Mouse (Mus musculus): ENCODE measurements around the gene Tha1. TPM values are rescaled to one million over a fixed set of nuclear protein-coding genes. Genes with fewer than 3 reads are reported as not detected.

Tha1 gene
- polyA plus RNA-seq, 1 experiment from 2014 or later, result 6.8 TPM

DNA sequence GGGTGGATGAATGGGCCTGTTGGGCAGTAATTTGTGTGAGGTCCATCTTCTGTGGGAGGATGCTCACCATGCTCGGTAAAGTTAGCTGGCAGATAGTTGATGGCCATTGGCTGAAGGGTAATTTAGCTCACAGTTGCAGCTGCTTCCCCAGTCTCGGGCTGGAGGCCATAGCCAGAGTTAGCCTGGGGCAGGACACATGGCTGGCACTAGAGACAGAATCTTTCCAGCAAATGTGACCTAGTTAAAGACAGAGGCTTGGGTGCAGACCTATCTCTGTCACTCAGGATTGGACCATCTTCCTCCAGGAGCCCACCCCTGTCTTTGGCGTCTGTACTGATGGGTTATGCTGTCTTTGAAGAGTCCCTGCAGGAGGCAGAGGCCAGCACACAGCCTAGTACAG lies 14.9 kb downstream of the Tha1 start:
- WGBS, result 49% methylated on average over 3 of the region's 3 CpGs
- Histone ChIP-seq H3K4me1 (ENCODE audit: control insufficient read depth, insufficient read depth, low read length) (no peaks in the 10 kb centered on the region), H3K4me2 (ENCODE audit: low read depth, low read length) (no peak overlapping the region), H3K27me3 (ENCODE audit: control insufficient read depth, insufficient read depth, low read length) (peaks cover 18% of the 10 kb centered on the region), H3K36me3 (ENCODE audit: control insufficient read depth, insufficient read depth, low read length) (peaks cover 21% of the 10 kb centered on the region), H3K4me3 (replicated peaks; ENCODE audit: low read length) (no peak overlapping the region), H3K9ac (ENCODE audit: low read length) (no peak overlapping the region), H3K9me3 (replicated peaks; ENCODE audit: control insufficient read depth, low read length) (no peaks in the 10 kb centered on the region), H3K27ac (ENCODE audit: low read length) (no peak overlapping the region)
- ATAC-seq (ENCODE audit: insufficient read depth, low FRiP score), result no peak

DNA sequence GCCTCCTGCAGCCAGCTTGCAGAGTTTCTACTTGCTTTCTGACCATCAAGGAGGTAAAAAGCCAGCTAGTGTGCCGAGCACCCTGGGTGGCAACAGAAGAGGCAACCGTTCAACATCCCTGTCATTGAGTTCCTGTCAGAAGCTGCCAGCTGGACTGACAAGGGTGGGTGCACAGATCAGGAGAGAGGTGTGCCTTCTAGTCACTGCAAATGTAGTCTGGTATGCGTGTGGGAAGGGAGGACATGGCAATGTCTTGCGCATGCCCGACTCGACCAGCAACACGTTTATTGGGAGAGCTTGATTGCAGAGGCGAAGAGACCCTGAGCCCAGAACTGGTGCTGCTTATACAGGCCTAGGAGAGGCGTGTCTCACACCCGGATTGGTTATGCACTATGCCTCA lies 15.8 kb downstream of the Tha1 start:
- H3K27ac ChIP-seq (ENCODE audit: low read length), result no peak overlapping the region
- H3K9ac ChIP-seq (ENCODE audit: low read length), result no peak overlapping the region
- H3K36me3 ChIP-seq (ENCODE audit: control insufficient read depth, insufficient read depth, low read length), result peaks cover 24% of the 10 kb centered on the region
- no peak overlapping the region for H3K4me2 ChIP-seq (ENCODE audit: low read depth, low read length)
- H3K27me3 ChIP-seq (ENCODE audit: control insufficient read depth, insufficient read depth, low read length), result peaks cover 18% of the 10 kb centered on the region
- H3K4me3 ChIP-seq (replicated peaks; ENCODE audit: low read length), result no peak overlapping the region
- no peaks in the 10 kb centered on the region for H3K9me3 ChIP-seq (replicated peaks; ENCODE audit: control insufficient read depth, low read length)
- no peak for ATAC-seq (ENCODE audit: insufficient read depth, low FRiP score)
- no peaks in the 10 kb centered on the region for H3K4me1 ChIP-seq (ENCODE audit: control insufficient read depth, insufficient read depth, low read length)
- 91% methylated on average over 10 of the region's 10 CpGs for WGBS

- Histone ChIP-seq H3K27me3 (ENCODE audit: control insufficient read depth, insufficient read depth, low read length) (peaks cover 13% of the 10 kb centered on the region), H3K27ac (ENCODE audit: low read length) (no peak overlapping the region), H3K4me2 (ENCODE audit: low read depth, low read length) (no peak overlapping the region), H3K4me3 (replicated peaks; ENCODE audit: low read length) (no peak overlapping the region), H3K36me3 (ENCODE audit: control insufficient read depth, insufficient read depth, low read length) (peaks cover 26% of the 10 kb centered on the region), H3K9me3 (replicated peaks; ENCODE audit: control insufficient read depth, low read length) (no peaks in the 10 kb centered on the region), H3K4me1 (ENCODE audit: control insufficient read depth, insufficient read depth, low read length) (0 out of 2 replicates have a peak, but pooled peaks cover 2% of the 10 kb centered on the region), H3K9ac (ENCODE audit: low read length) (no peak overlapping the region)
- WGBS, result 78% methylated on average over 1 of the region's 1 CpGs
- ATAC-seq (ENCODE audit: insufficient read depth, low FRiP score), result no peak
Measured at GRCm38 (mm10) chr11:117855975-117856374, 17.3 kb downstream of the Tha1 start.

GRCm38 (mm10) chr11:117855360-117855759 lies 17.9 kb downstream of the Tha1 start:
- no peak for ATAC-seq (ENCODE audit: insufficient read depth, low FRiP score)
- Histone ChIP-seq H3K9me3 (replicated peaks; ENCODE audit: control insufficient read depth, low read length) (no peaks in the 10 kb centered on the region), H3K9ac (ENCODE audit: low read length) (no peak overlapping the region), H3K4me1 (ENCODE audit: control insufficient read depth, insufficient read depth, low read length) (peaks cover 5% of the 10 kb centered on the region), H3K36me3 (ENCODE audit: control insufficient read depth, insufficient read depth, low read length) (peaks cover 26% of the 10 kb centered on the region), H3K4me3 (replicated peaks; ENCODE audit: low read length) (no peak overlapping the region), H3K27ac (ENCODE audit: low read length) (no peak overlapping the region), H3K4me2 (ENCODE audit: low read depth, low read length) (no peak overlapping the region), H3K27me3 (ENCODE audit: control insufficient read depth, insufficient read depth, low read length) (peaks cover 6% of the 10 kb centered on the region; the same call in 1 of the 2 replicates)
- 92% methylated on average over 5 of the region's 5 CpGs for WGBS

GRCm38 (mm10) chr11:117854241-117854640 lies 19.0 kb downstream of the Tha1 start:
- Histone ChIP-seq H3K9me3 (replicated peaks; ENCODE audit: control insufficient read depth, low read length) (no peaks in the 10 kb centered on the region), H3K4me3 (replicated peaks; ENCODE audit: low read length) (no peak overlapping the region), H3K36me3 (ENCODE audit: control insufficient read depth, insufficient read depth, low read length) (peaks cover 26% of the 10 kb centered on the region), H3K4me2 (ENCODE audit: low read depth, low read length) (no peak overlapping the region), H3K27me3 (ENCODE audit: control insufficient read depth, insufficient read depth, low read length) (no peaks in the 10 kb centered on the region), H3K4me1 (ENCODE audit: control insufficient read depth, insufficient read depth, low read length) (peaks cover 14% of the 10 kb centered on the region), H3K9ac (ENCODE audit: low read length) (no peak overlapping the region), H3K27ac (ENCODE audit: low read length) (no peak overlapping the region)
- ATAC-seq (ENCODE audit: insufficient read depth, low FRiP score), result no peak
- WGBS, result 91% methylated on average over 9 of the region's 9 CpGs

GRCm38 (mm10) chr11:117852875-117853274 lies 20.4 kb downstream of the Tha1 start:
- no peak overlapping the region for H3K4me3 ChIP-seq (replicated peaks; ENCODE audit: low read length)
- H3K9ac ChIP-seq (ENCODE audit: low read length), result no peak overlapping the region
- no peaks in the 10 kb centered on the region for H3K9me3 ChIP-seq (replicated peaks; ENCODE audit: control insufficient read depth, low read length)
- H3K4me2 ChIP-seq (ENCODE audit: low read depth, low read length), result no peak overlapping the region
- 79% methylated on average over 3 of the region's 3 CpGs for WGBS
- no peak overlapping the region for H3K27ac ChIP-seq (ENCODE audit: low read length)
- no peaks in the 10 kb centered on the region for H3K27me3 ChIP-seq (ENCODE audit: control insufficient read depth, insufficient read depth, low read length)
- H3K36me3 ChIP-seq (ENCODE audit: control insufficient read depth, insufficient read depth, low read length), result peaks cover 26% of the 10 kb centered on the region
- no peak for ATAC-seq (ENCODE audit: insufficient read depth, low FRiP score)
- H3K4me1 ChIP-seq (ENCODE audit: control insufficient read depth, insufficient read depth, low read length), result peaks cover 20% of the 10 kb centered on the region

GRCm38 (mm10) chr11:117848985-117849671 lies 24.2 kb downstream of the Tha1 start, which contains the start of gene Birc5:
Gene Birc5, plus strand, starts transcription at chr11:117849251.
- no peaks in the 10 kb centered on the region for H3K9me3 ChIP-seq (replicated peaks; ENCODE audit: control insufficient read depth, low read length)
- H3K36me3 ChIP-seq (ENCODE audit: control insufficient read depth, insufficient read depth, low read length), result peaks cover 6% of the 10 kb centered on the region; the same call in 1 of the 2 replicates
- H3K9ac ChIP-seq (ENCODE audit: low read length), result peak within 1 kb of the TSS; percentile 90
- peak within 1 kb of the TSS; percentile 98 for H3K27ac ChIP-seq (ENCODE audit: low read length)
- peak within 1 kb of the TSS; percentile 64 for H3K4me3 ChIP-seq (replicated peaks; ENCODE audit: low read length)
- peak within 1 kb of the TSS; percentile 92 for H3K4me2 ChIP-seq (ENCODE audit: low read depth, low read length)
- peak; percentile 95 for ATAC-seq (ENCODE audit: insufficient read depth, low FRiP score)
- H3K4me1 ChIP-seq (ENCODE audit: control insufficient read depth, insufficient read depth, low read length), result peaks cover 26% of the 10 kb centered on the region
- under 1% methylated on average over 51 of the region's 51 CpGs for WGBS
- no peaks in the 10 kb centered on the region for H3K27me3 ChIP-seq (ENCODE audit: control insufficient read depth, insufficient read depth, low read length)

- Histone ChIP-seq H3K4me1 (ENCODE audit: control insufficient read depth, insufficient read depth, low read length) (peaks cover 26% of the 10 kb centered on the region), H3K4me3 (replicated peaks; ENCODE audit: low read length) (peak overlapping the region; percentile 64), H3K27ac (ENCODE audit: low read length) (peak overlapping the region; percentile 98), H3K9ac (ENCODE audit: low read length) (peak overlapping the region; percentile 90), H3K9me3 (replicated peaks; ENCODE audit: control insufficient read depth, low read length) (no peaks in the 10 kb centered on the region), H3K27me3 (ENCODE audit: control insufficient read depth, insufficient read depth, low read length) (no peaks in the 10 kb centered on the region), H3K4me2 (ENCODE audit: low read depth, low read length) (peak overlapping the region; percentile 92), H3K36me3 (ENCODE audit: control insufficient read depth, insufficient read depth, low read length) (peaks cover 6% of the 10 kb centered on the region; the same call in 1 of the 2 replicates)
- 6% methylated on average over 19 of the region's 19 CpGs for WGBS
- peak; percentile 80 for ATAC-seq (ENCODE audit: insufficient read depth, low FRiP score)
Measured at GRCm38 (mm10) chr11:117848271-117848984, 24.9 kb downstream of the Tha1 start.

DNA sequence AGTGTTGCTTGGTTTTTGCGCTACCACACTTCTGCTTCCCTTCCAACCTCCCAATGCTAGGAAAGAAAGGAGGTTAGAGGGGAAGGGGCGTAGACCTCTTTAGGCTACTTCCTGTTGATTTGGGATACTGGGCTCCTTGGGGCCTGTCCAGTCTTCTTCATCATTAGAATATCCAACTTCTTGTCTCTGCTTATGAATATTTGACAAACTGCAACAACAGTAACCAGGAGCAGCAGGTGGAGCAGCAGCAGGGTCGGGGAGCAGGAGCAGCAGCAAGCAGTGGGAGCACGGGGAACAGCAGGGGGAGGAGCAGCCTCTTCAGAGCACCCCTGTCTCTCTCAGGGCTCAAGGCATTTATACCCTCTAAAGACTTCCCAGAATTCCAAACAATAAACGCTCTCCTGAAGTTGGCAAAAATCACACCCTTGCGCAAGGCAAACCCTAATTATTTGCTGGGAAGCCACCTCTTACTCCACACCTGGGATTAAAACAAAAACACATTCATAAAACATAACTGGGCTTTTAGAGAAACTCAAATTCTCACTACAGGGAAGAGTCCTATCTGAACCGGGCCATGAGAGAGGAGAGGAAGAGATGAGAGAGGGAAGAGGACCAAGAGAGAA lies 25.6 kb downstream of the Tha1 start:
- H3K9me3 ChIP-seq (replicated peaks; ENCODE audit: control insufficient read depth, low read length), result no peaks in the 10 kb centered on the region
- H3K27ac ChIP-seq (ENCODE audit: low read length), result peak overlapping the region; percentile 98
- 0 out of 2 replicates have a peak, but pooled peaks cover 5% of the 10 kb centered on the region for H3K36me3 ChIP-seq (ENCODE audit: control insufficient read depth, insufficient read depth, low read length)
- peak overlapping the region; percentile 64 for H3K4me3 ChIP-seq (replicated peaks; ENCODE audit: low read length)
- H3K4me1 ChIP-seq (ENCODE audit: control insufficient read depth, insufficient read depth, low read length), result peaks cover 26% of the 10 kb centered on the region
- ATAC-seq (ENCODE audit: insufficient read depth, low FRiP score), result no peak
- no peaks in the 10 kb centered on the region for H3K27me3 ChIP-seq (ENCODE audit: control insufficient read depth, insufficient read depth, low read length)
- H3K9ac ChIP-seq (ENCODE audit: low read length), result peak overlapping the region; percentile 90
- WGBS, result 67% methylated on average over 7 of the region's 7 CpGs
- peak overlapping the region; percentile 92 for H3K4me2 ChIP-seq (ENCODE audit: low read depth, low read length)
